Mouse (Mus musculus) intestine, embryonic 14.5 days (tissue): ENCODE measurements at regions not wholly inside any gene's neighbourhood (a gene's known extent, or its start where the extent isn't known, plus 50 kb on each side); places are given as distances from the start of the nearest gene placed in this dataset.
A peak's percentile ranks its signal among the peaks of the same experiment; 100 is the strongest.

Experiments used
- ATAC-seq: fragments of 200-750 bp; cut with Nextera tagmentation; replicated peaks from 2 replicates; pipeline ENCODE4 v1.8.0; 2017; ENCODE audit warnings: low read depth, moderate number of reproducible peaks, moderate TSS enrichment, moderate library complexity; ENCODE audit not compliant: low FRiP score, low TSS enrichment
- DNase-seq: peaks from one replicate; pipeline ENCODE4 v3.0.0-alpha.2; 2018; ENCODE audit warnings: low spot score
- H3K27ac ChIP-seq: fragments of 300-500 bp; sonication (generic); 2 replicates; pipeline ENCODE4 v1.5.1; 2014; ENCODE audit warnings: low read depth, mild to moderate bottlenecking, control low read depth
- H3K27me3 ChIP-seq: fragments of 300-500 bp; sonication (generic); replicated peaks from 2 replicates; pipeline ENCODE4 v1.6.1; 2014; ENCODE audit warnings: low read length, control low read depth; ENCODE audit not compliant: control insufficient read depth, insufficient read depth
- H3K36me3 ChIP-seq: fragments of 300-500 bp; sonication (generic); 2 replicates; pipeline ENCODE4 v1.6.1; 2014; ENCODE audit warnings: low read length, control low read depth; ENCODE audit not compliant: control insufficient read depth, insufficient read depth
- H3K4me1 ChIP-seq: fragments of 300-500 bp; sonication (generic); replicated peaks from 2 replicates; pipeline ENCODE4 v1.6.1; 2014; ENCODE audit warnings: low read length, control low read depth, mixed read lengths; ENCODE audit not compliant: control insufficient read depth, insufficient read depth
- H3K4me2 ChIP-seq: fragments of 300-500 bp; sonication (generic); 2 replicates; pipeline ENCODE4 v1.6.1; 2014; ENCODE audit warnings: low read length
- H3K4me3 ChIP-seq: fragments of 300-500 bp; sonication (generic); 2 replicates; pipeline ENCODE4 v1.5.1; 2014; ENCODE audit warnings: low read depth, low read length, control low read depth, mixed read lengths
- H3K9ac ChIP-seq: fragments of 300-500 bp; sonication (generic); 2 replicates; pipeline ENCODE4 v1.6.1; 2014; ENCODE audit warnings: mild to moderate bottlenecking, low read length
- H3K9me3 ChIP-seq: fragments of 300-500 bp; sonication (generic); 2 replicates; pipeline ENCODE4 v1.6.1; 2016; ENCODE audit warnings: low read length, control low read depth; ENCODE audit not compliant: control insufficient read depth
- WGBS: fragments of 180-500 bp; shearing (Covaris S2); extraction: QIAGEN DNeasy Blood & Tissue Kit; methylation state at CpG from one replicate; pipeline ENCODE4 v1.1.7; 2014; 5-methylcytosine and 5-hydroxymethylcytosine counted together

DNA sequence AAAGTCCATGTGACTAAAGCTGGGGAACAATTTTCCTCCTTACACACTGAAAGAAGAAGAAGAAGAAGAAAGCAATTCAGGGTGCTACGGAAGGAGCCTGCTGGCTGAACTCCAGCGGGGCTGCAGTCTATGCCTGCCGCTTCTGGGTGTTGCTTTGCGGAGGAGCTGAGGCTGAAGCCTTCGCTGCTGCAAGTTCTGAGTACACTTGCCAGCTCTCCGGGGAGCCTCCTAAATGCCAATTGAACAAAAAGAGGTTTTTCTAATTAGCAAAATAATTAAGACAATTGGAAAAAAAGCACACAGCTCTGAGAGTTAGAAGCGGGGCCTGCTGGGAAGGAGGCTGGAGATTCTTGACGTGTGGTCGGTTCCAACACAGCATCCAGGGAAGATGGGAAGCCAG lies 378.0 kb downstream of the Fam19a5 start:
- Histone ChIP-seq H3K4me2 (no peak overlapping the region), H3K9me3 (no peaks in the 10 kb centered on the region), H3K4me3 (no peak overlapping the region), H3K27ac (no peak overlapping the region), H3K27me3 (no peaks in the 10 kb centered on the region), H3K36me3 (no peaks in the 10 kb centered on the region), H3K9ac (no peak overlapping the region), H3K4me1 (no peaks in the 10 kb centered on the region)
- WGBS, result 79% methylated on average over 9 of the region's 9 CpGs
- ATAC-seq (no peak), DNase-seq (no peak)

DNA sequence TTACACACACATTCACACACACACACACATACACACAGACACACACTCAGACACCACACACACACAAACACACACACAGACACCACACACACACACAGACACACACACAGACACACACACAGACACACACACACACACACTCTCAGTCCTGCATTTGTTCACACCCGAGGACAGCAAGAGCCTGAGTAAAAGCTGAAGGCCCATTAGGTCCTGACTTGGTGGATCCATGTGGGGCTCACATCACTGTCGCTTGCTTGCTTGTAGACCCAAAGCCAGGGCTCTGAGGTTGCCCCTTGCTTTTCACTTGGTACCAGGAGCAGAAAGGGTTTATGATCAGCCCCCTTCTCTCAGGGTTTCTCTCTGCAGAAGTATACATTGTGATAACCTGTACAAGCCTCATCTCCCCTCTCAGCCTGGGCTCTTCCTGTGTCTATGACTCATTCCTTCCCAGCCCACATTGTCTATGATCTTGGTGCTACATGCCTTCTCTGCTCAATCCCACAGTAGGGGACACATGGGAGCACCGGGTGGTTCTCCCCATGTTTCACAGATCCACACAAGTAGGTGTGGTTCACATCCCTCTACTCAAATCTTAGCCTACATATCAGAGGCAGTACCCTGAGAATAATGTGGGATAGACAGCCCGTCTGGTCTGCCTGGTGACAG lies 378.8 kb downstream of the Fam19a5 start:
- WGBS, result 75% methylated on average over 4 of the region's 4 CpGs
- no peaks in the 10 kb centered on the region for H3K36me3 ChIP-seq
- no peak overlapping the region for H3K27ac ChIP-seq
- ATAC-seq, result no peak
- H3K4me1 ChIP-seq, result no peaks in the 10 kb centered on the region
- H3K9ac ChIP-seq, result no peak overlapping the region
- DNase-seq, result no peak
- H3K9me3 ChIP-seq, result no peaks in the 10 kb centered on the region
- H3K27me3 ChIP-seq, result no peaks in the 10 kb centered on the region
- no peak overlapping the region for H3K4me3 ChIP-seq
- H3K4me2 ChIP-seq, result no peak overlapping the region

DNA sequence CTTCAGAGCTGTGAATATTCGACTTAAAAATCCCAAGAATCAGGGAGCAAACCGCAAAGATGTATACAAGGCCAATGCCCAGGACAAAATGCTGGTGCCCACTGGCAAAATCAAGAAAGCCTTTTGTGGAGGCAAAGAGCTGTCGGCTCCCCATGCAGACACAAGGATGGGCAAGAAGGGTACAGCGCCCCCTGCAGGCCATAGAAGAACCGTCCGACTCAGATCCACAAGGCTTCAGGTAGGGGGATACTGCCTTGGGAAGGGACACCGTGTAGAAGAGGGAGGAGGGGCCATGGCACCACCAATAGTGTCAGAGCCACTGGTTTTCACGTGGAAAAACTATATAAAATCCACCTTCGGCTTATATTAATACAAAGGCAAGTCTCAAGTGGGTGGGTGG lies 379.8 kb downstream of the Fam19a5 start:
- no peak for ATAC-seq
- WGBS, result 45% methylated on average over 9 of the region's 9 CpGs

GRCm38 (mm10) chr15:87936041-87936440 lies 391.9 kb downstream of the Fam19a5 start:
- no peak overlapping the region for H3K9ac ChIP-seq
- H3K9me3 ChIP-seq, result no peaks in the 10 kb centered on the region
- H3K27me3 ChIP-seq, result no peaks in the 10 kb centered on the region
- 0 out of 2 replicates have a peak, but pooled peaks cover 4% of the 10 kb centered on the region for H3K4me1 ChIP-seq
- H3K27ac ChIP-seq, result no peak overlapping the region
- H3K36me3 ChIP-seq, result no peaks in the 10 kb centered on the region
- H3K4me3 ChIP-seq, result no peak overlapping the region
- DNase-seq, result no peak
- no peak overlapping the region for H3K4me2 ChIP-seq
- ATAC-seq, result no peak
- 77% methylated on average over 6 of the region's 6 CpGs for WGBS

More for the DNA sequence above, 379.8 kb downstream of the Fam19a5 start:
- no peak overlapping the region for H3K27ac ChIP-seq
- no peak for DNase-seq
- no peak overlapping the region for H3K9ac ChIP-seq
- no peak overlapping the region for H3K4me3 ChIP-seq
- no peaks in the 10 kb centered on the region for H3K9me3 ChIP-seq
- no peaks in the 10 kb centered on the region for H3K36me3 ChIP-seq
- H3K4me2 ChIP-seq, result no peak overlapping the region
- no peaks in the 10 kb centered on the region for H3K27me3 ChIP-seq
- no peaks in the 10 kb centered on the region for H3K4me1 ChIP-seq

DNA sequence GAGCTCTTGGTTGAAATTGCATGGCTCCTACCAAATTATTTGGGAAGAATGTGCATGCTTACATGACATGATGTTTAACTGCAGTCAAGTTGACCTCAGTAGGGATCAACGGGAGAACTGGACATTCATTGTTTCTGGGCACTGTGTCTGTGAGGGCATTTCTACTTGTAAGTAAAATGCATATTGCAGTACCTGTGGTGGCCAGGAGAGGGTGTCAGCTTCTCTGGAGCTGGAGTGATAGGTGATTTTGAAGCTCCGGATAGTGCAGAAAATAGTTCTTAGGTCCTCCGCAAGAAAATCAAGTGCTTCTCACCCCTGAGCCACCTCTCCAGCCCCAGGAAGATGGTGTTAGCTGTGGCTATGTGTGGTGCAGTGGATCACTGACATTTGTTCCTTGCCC lies 396.7 kb downstream of the Fam19a5 start:
- DNase-seq, result peak; percentile 58
- no peaks in the 10 kb centered on the region for H3K27me3 ChIP-seq
- 63% methylated on average over 3 of the region's 3 CpGs for WGBS
- H3K27ac ChIP-seq, result no peak overlapping the region
- H3K36me3 ChIP-seq, result no peaks in the 10 kb centered on the region
- no peaks in the 10 kb centered on the region for H3K4me1 ChIP-seq
- no peak overlapping the region for H3K4me3 ChIP-seq
- H3K9ac ChIP-seq, result no peak overlapping the region
- H3K4me2 ChIP-seq, result no peak overlapping the region
- ATAC-seq, result no peak
- no peaks in the 10 kb centered on the region for H3K9me3 ChIP-seq

- Histone ChIP-seq H3K9me3 (no peaks in the 10 kb centered on the region), H3K27me3 (no peaks in the 10 kb centered on the region), H3K36me3 (no peaks in the 10 kb centered on the region), H3K27ac (no peak overlapping the region), H3K4me3 (no peak overlapping the region), H3K9ac (no peak overlapping the region), H3K4me1 (no peaks in the 10 kb centered on the region; the same call in 1 of the 2 replicates), H3K4me2 (no peak overlapping the region)
- DNase-seq, result no peak
- ATAC-seq, result no peak
- 84% methylated on average over 3 of the region's 3 CpGs for WGBS
Measured at GRCm38 (mm10) chr15:87952531-87952930, 408.4 kb downstream of the Fam19a5 start.

GRCm38 (mm10) chr15:87955685-87956256 lies 411.7 kb downstream of the Fam19a5 start:
- Histone ChIP-seq H3K9ac (no peak overlapping the region), H3K27me3 (no peaks in the 10 kb centered on the region), H3K27ac (peak overlapping the region; percentile 80), H3K4me2 (no peak overlapping the region), H3K36me3 (no peaks in the 10 kb centered on the region), H3K4me3 (no peak overlapping the region), H3K4me1 (no peaks in the 10 kb centered on the region; the same call in 1 of the 2 replicates), H3K9me3 (no peaks in the 10 kb centered on the region)
- DNase-seq (peak; percentile 56), ATAC-seq (peak; percentile 74)
- WGBS, result 33% methylated on average over 5 of the region's 5 CpGs

- WGBS, result 50% methylated on average over 1 of the region's 1 CpGs
- H3K27ac ChIP-seq, result no peak overlapping the region
- H3K9me3 ChIP-seq, result no peaks in the 10 kb centered on the region
- no peaks in the 10 kb centered on the region for H3K36me3 ChIP-seq
- ATAC-seq (no peak), DNase-seq (no peak)
- no peak overlapping the region for H3K9ac ChIP-seq
- no peak overlapping the region for H3K4me2 ChIP-seq
- H3K4me1 ChIP-seq, result no peaks in the 10 kb centered on the region; the same call in 1 of the 2 replicates
- H3K27me3 ChIP-seq, result no peaks in the 10 kb centered on the region
- H3K4me3 ChIP-seq, result no peak overlapping the region
Measured at GRCm38 (mm10) chr15:87958866-87959265, 414.8 kb downstream of the Fam19a5 start.

DNA sequence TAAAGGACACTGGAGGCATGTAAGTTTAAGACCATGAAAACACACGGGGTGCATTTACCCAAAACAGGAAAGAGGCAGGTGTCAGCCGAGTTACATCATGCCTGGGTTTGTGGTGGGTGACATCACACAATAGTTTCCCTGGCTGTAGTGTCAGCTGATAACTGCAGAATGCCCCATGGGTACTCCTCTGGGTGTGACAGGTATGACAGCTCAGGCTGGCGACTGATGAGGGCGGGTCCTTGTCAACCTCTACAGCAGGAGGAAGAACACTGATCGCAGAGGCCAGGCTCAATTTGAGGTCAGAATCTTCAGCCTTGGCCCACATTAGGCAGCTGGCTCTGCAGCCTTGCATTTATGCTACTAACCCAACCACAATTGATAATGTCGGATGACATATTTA lies 428.5 kb downstream of the Fam19a5 start:
- no peaks in the 10 kb centered on the region for H3K4me1 ChIP-seq
- no peak overlapping the region for H3K4me3 ChIP-seq
- H3K4me2 ChIP-seq, result no peak overlapping the region
- no peaks in the 10 kb centered on the region for H3K9me3 ChIP-seq
- ATAC-seq (no peak), DNase-seq (no peak)
- no peaks in the 10 kb centered on the region for H3K27me3 ChIP-seq
- H3K9ac ChIP-seq, result no peak overlapping the region
- H3K36me3 ChIP-seq, result no peaks in the 10 kb centered on the region
- WGBS, result 84% methylated on average over 6 of the region's 6 CpGs
- no peak overlapping the region for H3K27ac ChIP-seq
